Mouse (Mus musculus): Measurements from ENCODE around the gene Srarp. TPM values are rescaled to one million over a fixed set of nuclear protein-coding genes. Genes with fewer than 3 reads are reported as not detected.

Gene Srarp
- polyA plus RNA-seq, 1 experiment from 2014 or later: not detected

GRCm38 (mm10) chr4:141469343-141469742 is 33.4 kb upstream of the Srarp start:
- Histone ChIP-seq H3K27me3 (ENCODE audit: control insufficient read depth, insufficient read depth, low read length) (no peaks in the 10 kb centered on the region), H3K4me3 (ENCODE audit: low read depth, low read length) (no peak overlapping the region), H3K9ac (ENCODE audit: low read length) (no peak overlapping the region), H3K4me1 (ENCODE audit: control insufficient read depth, insufficient read depth, low read length) (no peaks in the 10 kb centered on the region), H3K9me3 (ENCODE audit: control insufficient read depth, low read length) (no peaks in the 10 kb centered on the region), H3K36me3 (ENCODE audit: control insufficient read depth, insufficient read depth, low read length) (peaks cover 58% of the 10 kb centered on the region), H3K27ac (replicated peaks; ENCODE audit: low read depth, low read length) (no peak overlapping the region), H3K4me2 (ENCODE audit: low read depth, severe bottlenecking) (no peak overlapping the region)
- no peak for DNase-seq (ENCODE audit: low spot score)
- 94% methylated on average over 9 of the region's 9 CpGs for WGBS
- ATAC-seq (ENCODE audit: insufficient number of reproducible peaks, low FRiP score, low TSS enrichment, low read depth): no peak

GRCm38 (mm10) chr4:141468576-141468975 is 32.7 kb upstream of the Srarp start:
- Histone ChIP-seq H3K27ac (replicated peaks; ENCODE audit: low read depth, low read length) (no peak overlapping the region), H3K9me3 (ENCODE audit: control insufficient read depth, low read length) (no peaks in the 10 kb centered on the region), H3K36me3 (ENCODE audit: control insufficient read depth, insufficient read depth, low read length) (peaks cover 57% of the 10 kb centered on the region), H3K4me1 (ENCODE audit: control insufficient read depth, insufficient read depth, low read length) (no peaks in the 10 kb centered on the region), H3K27me3 (ENCODE audit: control insufficient read depth, insufficient read depth, low read length) (no peaks in the 10 kb centered on the region), H3K4me2 (ENCODE audit: low read depth, severe bottlenecking) (no peak overlapping the region), H3K9ac (ENCODE audit: low read length) (no peak overlapping the region), H3K4me3 (ENCODE audit: low read depth, low read length) (no peak overlapping the region)
- 68% methylated on average over 10 of the region's 10 CpGs for WGBS
- ATAC-seq (ENCODE audit: insufficient number of reproducible peaks, low FRiP score, low TSS enrichment, low read depth) (no peak), DNase-seq (ENCODE audit: low spot score) (no peak)

- no peak for DNase-seq (ENCODE audit: low spot score)
- WGBS: 83% methylated on average over 6 of the region's 6 CpGs
- Histone ChIP-seq H3K9me3 (ENCODE audit: control insufficient read depth, low read length) (no peaks in the 10 kb centered on the region), H3K9ac (ENCODE audit: low read length) (no peak overlapping the region), H3K4me2 (ENCODE audit: low read depth, severe bottlenecking) (no peak overlapping the region), H3K36me3 (ENCODE audit: control insufficient read depth, insufficient read depth, low read length) (peaks cover 52% of the 10 kb centered on the region), H3K4me1 (ENCODE audit: control insufficient read depth, insufficient read depth, low read length) (no peaks in the 10 kb centered on the region), H3K4me3 (ENCODE audit: low read depth, low read length) (no peak overlapping the region), H3K27ac (replicated peaks; ENCODE audit: low read depth, low read length) (no peak overlapping the region), H3K27me3 (ENCODE audit: control insufficient read depth, insufficient read depth, low read length) (no peaks in the 10 kb centered on the region)
- no peak for ATAC-seq (ENCODE audit: insufficient number of reproducible peaks, low FRiP score, low TSS enrichment, low read depth)
Observed at GRCm38 (mm10) chr4:141467581-141467927, 31.6 kb upstream of the Srarp start.

GRCm38 (mm10) chr4:141466844-141467580 is 31.1 kb upstream of the Srarp start:
- Histone ChIP-seq H3K27me3 (ENCODE audit: control insufficient read depth, insufficient read depth, low read length) (no peaks in the 10 kb centered on the region), H3K4me1 (ENCODE audit: control insufficient read depth, insufficient read depth, low read length) (no peaks in the 10 kb centered on the region), H3K4me2 (ENCODE audit: low read depth, severe bottlenecking) (no peak overlapping the region), H3K36me3 (ENCODE audit: control insufficient read depth, insufficient read depth, low read length) (peaks cover 49% of the 10 kb centered on the region), H3K9ac (ENCODE audit: low read length) (no peak overlapping the region), H3K9me3 (ENCODE audit: control insufficient read depth, low read length) (no peaks in the 10 kb centered on the region), H3K27ac (replicated peaks; ENCODE audit: low read depth, low read length) (no peak overlapping the region), H3K4me3 (ENCODE audit: low read depth, low read length) (no peak overlapping the region)
- DNase-seq (ENCODE audit: low spot score) (no peak), ATAC-seq (ENCODE audit: insufficient number of reproducible peaks, low FRiP score, low TSS enrichment, low read depth) (no peak)
- 90% methylated on average over 15 of the region's 15 CpGs for WGBS

- WGBS: 92% methylated on average over 16 of the region's 16 CpGs
- no peak overlapping the region for H3K9ac ChIP-seq (ENCODE audit: low read length)
- H3K27me3 ChIP-seq (ENCODE audit: control insufficient read depth, insufficient read depth, low read length): no peaks in the 10 kb centered on the region
- ATAC-seq (ENCODE audit: insufficient number of reproducible peaks, low FRiP score, low TSS enrichment, low read depth) (no peak), DNase-seq (ENCODE audit: low spot score) (no peak)
- H3K9me3 ChIP-seq (ENCODE audit: control insufficient read depth, low read length): no peaks in the 10 kb centered on the region
- H3K27ac ChIP-seq (replicated peaks; ENCODE audit: low read depth, low read length): no peak overlapping the region
- peaks cover 47% of the 10 kb centered on the region for H3K36me3 ChIP-seq (ENCODE audit: control insufficient read depth, insufficient read depth, low read length)
- no peak overlapping the region for H3K4me2 ChIP-seq (ENCODE audit: low read depth, severe bottlenecking)
- no peaks in the 10 kb centered on the region for H3K4me1 ChIP-seq (ENCODE audit: control insufficient read depth, insufficient read depth, low read length)
- no peak overlapping the region for H3K4me3 ChIP-seq (ENCODE audit: low read depth, low read length)
Observed at GRCm38 (mm10) chr4:141466289-141466795, 30.4 kb upstream of the Srarp start.

GRCm38 (mm10) chr4:141465512-141466288 is 29.8 kb upstream of the Srarp start:
- no peak overlapping the region for H3K27ac ChIP-seq (replicated peaks; ENCODE audit: low read depth, low read length)
- DNase-seq (ENCODE audit: low spot score) (no peak), ATAC-seq (ENCODE audit: insufficient number of reproducible peaks, low FRiP score, low TSS enrichment, low read depth) (no peak)
- H3K36me3 ChIP-seq (ENCODE audit: control insufficient read depth, insufficient read depth, low read length): peaks cover 44% of the 10 kb centered on the region
- H3K4me2 ChIP-seq (ENCODE audit: low read depth, severe bottlenecking): no peak overlapping the region
- 93% methylated on average over 34 of the region's 34 CpGs for WGBS
- H3K4me1 ChIP-seq (ENCODE audit: control insufficient read depth, insufficient read depth, low read length): no peaks in the 10 kb centered on the region
- H3K27me3 ChIP-seq (ENCODE audit: control insufficient read depth, insufficient read depth, low read length): no peaks in the 10 kb centered on the region
- no peak overlapping the region for H3K9ac ChIP-seq (ENCODE audit: low read length)
- no peaks in the 10 kb centered on the region for H3K9me3 ChIP-seq (ENCODE audit: control insufficient read depth, low read length)
- no peak overlapping the region for H3K4me3 ChIP-seq (ENCODE audit: low read depth, low read length)

- DNase-seq (ENCODE audit: low spot score): no peak
- H3K36me3 ChIP-seq (ENCODE audit: control insufficient read depth, insufficient read depth, low read length): peaks cover 44% of the 10 kb centered on the region
- ATAC-seq (ENCODE audit: insufficient number of reproducible peaks, low FRiP score, low TSS enrichment, low read depth): no peak
Observed at GRCm38 (mm10) chr4:141464722-141465121, 28.8 kb upstream of the Srarp start.

GRCm38 (mm10) chr4:141463472-141463871 is 27.6 kb upstream of the Srarp start:
- no peak overlapping the region for H3K27ac ChIP-seq (replicated peaks; ENCODE audit: low read depth, low read length)
- H3K36me3 ChIP-seq (ENCODE audit: control insufficient read depth, insufficient read depth, low read length): peaks cover 43% of the 10 kb centered on the region
- H3K9me3 ChIP-seq (ENCODE audit: control insufficient read depth, low read length): no peaks in the 10 kb centered on the region
- H3K4me3 ChIP-seq (ENCODE audit: low read depth, low read length): no peak overlapping the region
- H3K9ac ChIP-seq (ENCODE audit: low read length): no peak overlapping the region
- ATAC-seq (ENCODE audit: insufficient number of reproducible peaks, low FRiP score, low TSS enrichment, low read depth) (no peak), DNase-seq (ENCODE audit: low spot score) (no peak)
- no peaks in the 10 kb centered on the region for H3K27me3 ChIP-seq (ENCODE audit: control insufficient read depth, insufficient read depth, low read length)
- 85% methylated on average over 14 of the region's 14 CpGs for WGBS
- H3K4me1 ChIP-seq (ENCODE audit: control insufficient read depth, insufficient read depth, low read length): peaks cover 4% of the 10 kb centered on the region
- H3K4me2 ChIP-seq (ENCODE audit: low read depth, severe bottlenecking): no peak overlapping the region

More at GRCm38 (mm10) chr4:141464722-141465121, 28.8 kb upstream of the Srarp start:
- Histone ChIP-seq H3K4me2 (ENCODE audit: low read depth, severe bottlenecking) (no peak overlapping the region; the same call in 1 of the 2 replicates), H3K27ac (replicated peaks; ENCODE audit: low read depth, low read length) (no peak overlapping the region), H3K27me3 (ENCODE audit: control insufficient read depth, insufficient read depth, low read length) (no peaks in the 10 kb centered on the region), H3K4me1 (ENCODE audit: control insufficient read depth, insufficient read depth, low read length) (no peaks in the 10 kb centered on the region), H3K9ac (ENCODE audit: low read length) (no peak overlapping the region), H3K9me3 (ENCODE audit: control insufficient read depth, low read length) (no peaks in the 10 kb centered on the region), H3K4me3 (ENCODE audit: low read depth, low read length) (no peak overlapping the region)
- WGBS: 80% methylated on average over 16 of the region's 16 CpGs
